Mouse (Mus musculus): ENCODE measurements around the gene 2610507B11Rik. TPM values are rescaled to one million over a fixed set of nuclear protein-coding genes. Genes with fewer than 3 reads are reported as not detected.

Gene 2610507B11Rik
- polyA plus RNA-seq, 1 experiment: 108 TPM

GRCm38 (mm10) chr11:78247727-78248140 lies 13.8 kb upstream of the 2610507B11Rik start:
- Histone ChIP-seq H3K36me3 (ENCODE audit: control insufficient read depth, insufficient read depth, low read length, poor library complexity, severe bottlenecking) (peaks cover 9% of the 10 kb centered on the region; the same call in 1 of the 2 replicates), H3K9ac (ENCODE audit: low read depth, poor library complexity, severe bottlenecking) (peak overlapping the region; percentile 80), H3K27me3 (ENCODE audit: control insufficient read depth, insufficient read depth, low read length, poor library complexity, severe bottlenecking) (no peaks in the 10 kb centered on the region), H3K9me3 (replicated peaks; ENCODE audit: control insufficient read depth, insufficient read depth, low read length, poor library complexity, severe bottlenecking) (no peaks in the 10 kb centered on the region), H3K4me1 (ENCODE audit: control insufficient read depth, insufficient read depth, low read length) (no peaks in the 10 kb centered on the region), H3K4me3 (ENCODE audit: low read depth, low read length) (peak overlapping the region; percentile 99), H3K27ac (ENCODE audit: insufficient read depth, low read length) (peak overlapping the region; percentile 98)
- no peak for TF ChIP-seq CTCF (IDR thresholded peaks at IDR 0.05; ENCODE audit: low read depth, low read length)
- TF ChIP-seq POLR2A (IDR thresholded peaks at IDR 0.05; ENCODE audit: insufficient read depth, low read length): peak; percentile 84

GRCm38 (mm10) chr11:78256618-78257017 lies 4.9 kb upstream of the 2610507B11Rik start:
- no peak overlapping the region for H3K9ac ChIP-seq (ENCODE audit: low read depth, poor library complexity, severe bottlenecking)
- peaks cover 21% of the 10 kb centered on the region for H3K36me3 ChIP-seq (ENCODE audit: control insufficient read depth, insufficient read depth, low read length, poor library complexity, severe bottlenecking)
- no peaks in the 10 kb centered on the region for H3K4me1 ChIP-seq (ENCODE audit: control insufficient read depth, insufficient read depth, low read length)
- H3K4me3 ChIP-seq (ENCODE audit: low read depth, low read length): no peak overlapping the region
- H3K9me3 ChIP-seq (replicated peaks; ENCODE audit: control insufficient read depth, insufficient read depth, low read length, poor library complexity, severe bottlenecking): no peaks in the 10 kb centered on the region
- no peak overlapping the region for H3K27ac ChIP-seq (ENCODE audit: insufficient read depth, low read length)
- TF ChIP-seq POLR2A (IDR thresholded peaks at IDR 0.05; ENCODE audit: insufficient read depth, low read length) (no peak), CTCF (IDR thresholded peaks at IDR 0.05; ENCODE audit: low read depth, low read length) (no peak), EP300 (IDR thresholded peaks at IDR 0.05; ENCODE audit: insufficient read depth, low read depth, low read length) (no peak)
- H3K27me3 ChIP-seq (ENCODE audit: control insufficient read depth, insufficient read depth, low read length, poor library complexity, severe bottlenecking): no peaks in the 10 kb centered on the region; the same call in 1 of the 2 replicates

- H3K27me3 ChIP-seq (ENCODE audit: control insufficient read depth, insufficient read depth, low read length, poor library complexity, severe bottlenecking): no peaks in the 10 kb centered on the region; the same call in 1 of the 2 replicates
- H3K27ac ChIP-seq (ENCODE audit: insufficient read depth, low read length): no peak overlapping the region
- peaks cover 24% of the 10 kb centered on the region for H3K36me3 ChIP-seq (ENCODE audit: control insufficient read depth, insufficient read depth, low read length, poor library complexity, severe bottlenecking)
- no peak overlapping the region for H3K4me3 ChIP-seq (ENCODE audit: low read depth, low read length)
- TF ChIP-seq POLR2A (IDR thresholded peaks at IDR 0.05; ENCODE audit: insufficient read depth, low read length) (no peak), CTCF (IDR thresholded peaks at IDR 0.05; ENCODE audit: low read depth, low read length) (no peak), EP300 (IDR thresholded peaks at IDR 0.05; ENCODE audit: insufficient read depth, low read depth, low read length) (no peak)
- no peaks in the 10 kb centered on the region for H3K4me1 ChIP-seq (ENCODE audit: control insufficient read depth, insufficient read depth, low read length)
- no peaks in the 10 kb centered on the region for H3K9me3 ChIP-seq (replicated peaks; ENCODE audit: control insufficient read depth, insufficient read depth, low read length, poor library complexity, severe bottlenecking)
- no peak overlapping the region for H3K9ac ChIP-seq (ENCODE audit: low read depth, poor library complexity, severe bottlenecking)
Measured at GRCm38 (mm10) chr11:78260489-78261258, 878 bp upstream of the 2610507B11Rik start.

GRCm38 (mm10) chr11:78262550-78262949 lies 998 bp downstream of the 2610507B11Rik start:
- Histone ChIP-seq H3K4me3 (ENCODE audit: low read depth, low read length) (peak overlapping the region; percentile 20; the same call in 1 of the 2 replicates), H3K9ac (ENCODE audit: low read depth, poor library complexity, severe bottlenecking) (peak overlapping the region; percentile 36; the same call in 1 of the 2 replicates), H3K36me3 (ENCODE audit: control insufficient read depth, insufficient read depth, low read length, poor library complexity, severe bottlenecking) (peaks cover 40% of the 10 kb centered on the region), H3K9me3 (replicated peaks; ENCODE audit: control insufficient read depth, insufficient read depth, low read length, poor library complexity, severe bottlenecking) (no peaks in the 10 kb centered on the region), H3K27ac (ENCODE audit: insufficient read depth, low read length) (no peak overlapping the region), H3K27me3 (ENCODE audit: control insufficient read depth, insufficient read depth, low read length, poor library complexity, severe bottlenecking) (no peaks in the 10 kb centered on the region; the same call in 1 of the 2 replicates), H3K4me1 (ENCODE audit: control insufficient read depth, insufficient read depth, low read length) (no peaks in the 10 kb centered on the region)
- peak; percentile 67 for TF ChIP-seq CTCF (IDR thresholded peaks at IDR 0.05; ENCODE audit: low read depth, low read length)
- TF ChIP-seq POLR2A (IDR thresholded peaks at IDR 0.05; ENCODE audit: insufficient read depth, low read length): no peak
- no peak for TF ChIP-seq EP300 (IDR thresholded peaks at IDR 0.05; ENCODE audit: insufficient read depth, low read depth, low read length)

GRCm38 (mm10) chr11:78265571-78265970 lies 4.0 kb downstream of the 2610507B11Rik start:
- Histone ChIP-seq H3K9ac (ENCODE audit: low read depth, poor library complexity, severe bottlenecking) (no peak overlapping the region), H3K36me3 (ENCODE audit: control insufficient read depth, insufficient read depth, low read length, poor library complexity, severe bottlenecking) (peaks cover 70% of the 10 kb centered on the region), H3K27me3 (ENCODE audit: control insufficient read depth, insufficient read depth, low read length, poor library complexity, severe bottlenecking) (no peaks in the 10 kb centered on the region), H3K27ac (ENCODE audit: insufficient read depth, low read length) (no peak overlapping the region), H3K4me3 (ENCODE audit: low read depth, low read length) (no peak overlapping the region), H3K9me3 (replicated peaks; ENCODE audit: control insufficient read depth, insufficient read depth, low read length, poor library complexity, severe bottlenecking) (no peaks in the 10 kb centered on the region), H3K4me1 (ENCODE audit: control insufficient read depth, insufficient read depth, low read length) (no peaks in the 10 kb centered on the region)
- TF ChIP-seq POLR2A (IDR thresholded peaks at IDR 0.05; ENCODE audit: insufficient read depth, low read length) (no peak), CTCF (IDR thresholded peaks at IDR 0.05; ENCODE audit: low read depth, low read length) (no peak)

GRCm38 (mm10) chr11:78271986-78272385 lies 10.4 kb downstream of the 2610507B11Rik start:
- TF ChIP-seq EP300 (IDR thresholded peaks at IDR 0.05; ENCODE audit: insufficient read depth, low read depth, low read length) (no peak), POLR2A (IDR thresholded peaks at IDR 0.05; ENCODE audit: insufficient read depth, low read length) (no peak), CTCF (IDR thresholded peaks at IDR 0.05; ENCODE audit: low read depth, low read length) (no peak)

More at GRCm38 (mm10) chr11:78271986-78272385, 10.4 kb downstream of the 2610507B11Rik start:
- Histone ChIP-seq H3K4me3 (ENCODE audit: low read depth, low read length) (no peak overlapping the region), H3K4me1 (ENCODE audit: control insufficient read depth, insufficient read depth, low read length) (no peaks in the 10 kb centered on the region), H3K27me3 (ENCODE audit: control insufficient read depth, insufficient read depth, low read length, poor library complexity, severe bottlenecking) (no peaks in the 10 kb centered on the region), H3K9me3 (replicated peaks; ENCODE audit: control insufficient read depth, insufficient read depth, low read length, poor library complexity, severe bottlenecking) (no peaks in the 10 kb centered on the region), H3K36me3 (ENCODE audit: control insufficient read depth, insufficient read depth, low read length, poor library complexity, severe bottlenecking) (peaks cover 91% of the 10 kb centered on the region), H3K27ac (ENCODE audit: insufficient read depth, low read length) (no peak overlapping the region), H3K9ac (ENCODE audit: low read depth, poor library complexity, severe bottlenecking) (no peak overlapping the region)

Measured in ES-Bruce4 (cell line).